Mouse (Mus musculus) forebrain, embryonic 12.5 days (tissue): ENCODE results near the gene Fgfr2. TPM values are rescaled to one million over a fixed set of nuclear protein-coding genes. Genes with fewer than 3 reads are reported as not detected.

ENCODE experiments used
- ATAC-seq: fragments of 200-750 bp; cut with Nextera tagmentation; 2 replicates; pipeline ENCODE4 v1.8.0; 2017; ENCODE audit warnings: moderate TSS enrichment; ENCODE audit not compliant: low FRiP score
- H3K27ac ChIP-seq: fragments of 300-500 bp; sonication (generic); 2 replicates; pipeline ENCODE4 v1.5.1; 2016; ENCODE audit warnings: mild to moderate bottlenecking
- H3K27me3 ChIP-seq: fragments of 300-500 bp; sonication (generic); 2 replicates; pipeline ENCODE4 v1.6.1; 2016; ENCODE audit warnings: mild to moderate bottlenecking
- H3K36me3 ChIP-seq: fragments of 300-500 bp; sonication (generic); replicated peaks from 2 replicates; pipeline ENCODE4 v1.6.1; 2016; ENCODE audit warnings: mild to moderate bottlenecking
- H3K4me1 ChIP-seq: fragments of 300-500 bp; sonication (generic); 2 replicates; pipeline ENCODE4 v1.6.1; 2016
- H3K4me2 ChIP-seq: fragments of 300-500 bp; sonication (generic); 2 replicates; pipeline ENCODE4 v1.6.1; 2016; ENCODE audit warnings: mild to moderate bottlenecking, moderate library complexity
- H3K4me3 ChIP-seq: fragments of 300-500 bp; sonication (generic); replicated peaks from 2 replicates; pipeline ENCODE4 v1.5.1; 2016; ENCODE audit warnings: mild to moderate bottlenecking
- H3K9ac ChIP-seq: fragments of 300-500 bp; sonication (generic); 2 replicates; pipeline ENCODE4 v1.6.1; 2016; ENCODE audit warnings: mild to moderate bottlenecking
- H3K9me3 ChIP-seq: fragments of 300-500 bp; sonication (generic); 2 replicates; pipeline ENCODE4 v1.6.1; 2016
- WGBS: fragments of 180-500 bp; shearing (Covaris S2); methylation state at CpG from one replicate; pipeline ENCODE4 v1.1.7; 2016; 5-methylcytosine and 5-hydroxymethylcytosine counted together
- polyA plus RNA-seq: library from polyadenylated mRNA; unstranded; fragments of >200 nt; fragmentation: Nextera tagmentation; extraction: Ambion mirVana; gene quantifications from 2 replicates; pipeline ENCODE4 v1.2.1, GENCODE M21; 2016

Fgfr2 gene
- polyA plus RNA-seq, 1 experiment from 2014 or later, result 89.6 TPM

DNA sequence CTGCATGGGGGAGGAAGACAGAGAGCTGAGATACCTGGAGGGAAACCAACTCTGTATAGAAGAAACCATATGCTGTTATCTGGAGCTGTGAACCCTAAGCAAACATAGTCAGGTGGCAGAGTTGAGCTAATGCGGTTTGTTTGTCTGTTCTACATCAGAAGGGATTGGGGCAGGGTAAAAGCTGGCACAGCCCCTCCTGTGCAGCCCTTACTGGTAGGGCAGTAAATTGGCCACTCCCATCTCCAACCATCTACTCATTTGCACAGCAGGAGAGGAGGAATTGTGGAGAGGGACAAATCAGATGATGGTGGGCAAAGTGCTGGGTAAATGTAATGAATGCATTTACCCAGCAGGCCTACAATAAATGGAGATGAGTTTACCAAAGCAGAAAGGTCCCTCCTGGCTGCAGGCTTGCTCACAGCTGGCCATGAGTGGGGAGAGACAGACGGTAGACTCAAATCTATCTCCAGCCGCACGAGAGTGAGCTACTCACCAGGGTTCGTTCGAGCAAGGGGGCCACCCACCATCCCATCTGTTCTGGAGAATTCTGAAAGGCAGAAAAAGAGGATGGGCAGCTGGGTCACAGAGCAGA is 1091.1 kb downstream of the Fgfr2 start:
- H3K9ac ChIP-seq, result no peak overlapping the region
- 0 out of 2 replicates have a peak, but pooled peaks cover 3% of the 10 kb centered on the region for H3K27me3 ChIP-seq
- peaks cover 19% of the 10 kb centered on the region; the same call in 1 of the 2 replicates for H3K4me1 ChIP-seq
- no peaks in the 10 kb centered on the region for H3K9me3 ChIP-seq
- H3K27ac ChIP-seq, result no peak overlapping the region
- no peak overlapping the region for H3K4me3 ChIP-seq
- 45% methylated on average over 6 of the region's 6 CpGs for WGBS
- no peak overlapping the region for H3K4me2 ChIP-seq
- no peaks in the 10 kb centered on the region for H3K36me3 ChIP-seq
- ATAC-seq, result no peak

DNA sequence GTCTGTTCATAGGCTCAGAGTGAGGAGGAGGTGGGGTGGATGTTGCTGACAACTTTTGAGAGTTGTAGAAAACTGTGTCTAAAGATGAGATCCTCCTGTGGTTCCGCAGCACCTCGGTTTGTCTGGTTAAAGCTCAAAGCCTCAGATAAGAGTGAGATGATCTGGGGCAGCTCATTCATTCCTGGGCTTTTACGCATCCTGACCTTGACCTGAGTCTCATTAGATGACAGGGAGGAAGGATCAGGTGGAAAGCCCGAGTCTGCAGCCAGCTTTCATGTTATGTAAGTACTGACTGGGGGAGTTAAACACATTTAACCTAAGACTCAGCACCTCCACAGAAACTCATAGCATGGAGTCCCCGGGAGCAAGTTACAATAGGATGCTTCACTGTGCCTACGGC is 1096.5 kb downstream of the Fgfr2 start:
- Histone ChIP-seq H3K27me3 (no peaks in the 10 kb centered on the region; the same call in 1 of the 2 replicates), H3K36me3 (no peaks in the 10 kb centered on the region), H3K9me3 (no peaks in the 10 kb centered on the region), H3K4me2 (no peak overlapping the region), H3K9ac (no peak overlapping the region), H3K4me3 (no peak overlapping the region), H3K4me1 (peaks cover 12% of the 10 kb centered on the region; the same call in 1 of the 2 replicates), H3K27ac (no peak overlapping the region)
- WGBS, result 71% methylated on average over 6 of the region's 6 CpGs
- no peak for ATAC-seq

DNA sequence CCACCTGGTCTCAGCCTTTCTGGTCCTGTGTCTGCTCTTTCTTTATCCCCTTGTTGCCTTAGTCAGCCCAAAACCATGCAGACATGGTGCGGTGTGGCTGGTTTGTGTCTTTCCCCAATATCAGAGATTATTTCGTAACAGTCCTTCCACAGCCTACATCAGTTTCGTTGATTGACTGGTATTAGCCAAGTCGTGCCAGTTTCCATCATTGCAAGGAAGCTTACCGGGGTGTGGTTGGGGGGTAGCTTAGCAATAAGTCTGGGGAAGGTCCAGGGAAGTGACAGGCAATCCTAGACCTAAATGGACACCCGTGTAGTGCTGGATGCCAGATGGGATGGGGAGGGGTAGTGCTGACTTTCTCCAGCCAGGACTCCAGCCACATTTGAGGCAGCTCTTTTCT is 1097.6 kb downstream of the Fgfr2 start:
- Histone ChIP-seq H3K36me3 (no peaks in the 10 kb centered on the region), H3K9me3 (no peaks in the 10 kb centered on the region), H3K4me3 (no peak overlapping the region), H3K27ac (no peak overlapping the region), H3K4me2 (no peak overlapping the region), H3K27me3 (no peaks in the 10 kb centered on the region; the same call in 1 of the 2 replicates), H3K4me1 (0 out of 2 replicates have a peak, but pooled peaks cover 10% of the 10 kb centered on the region), H3K9ac (no peak overlapping the region)
- 73% methylated on average over 6 of the region's 6 CpGs for WGBS
- no peak for ATAC-seq

DNA sequence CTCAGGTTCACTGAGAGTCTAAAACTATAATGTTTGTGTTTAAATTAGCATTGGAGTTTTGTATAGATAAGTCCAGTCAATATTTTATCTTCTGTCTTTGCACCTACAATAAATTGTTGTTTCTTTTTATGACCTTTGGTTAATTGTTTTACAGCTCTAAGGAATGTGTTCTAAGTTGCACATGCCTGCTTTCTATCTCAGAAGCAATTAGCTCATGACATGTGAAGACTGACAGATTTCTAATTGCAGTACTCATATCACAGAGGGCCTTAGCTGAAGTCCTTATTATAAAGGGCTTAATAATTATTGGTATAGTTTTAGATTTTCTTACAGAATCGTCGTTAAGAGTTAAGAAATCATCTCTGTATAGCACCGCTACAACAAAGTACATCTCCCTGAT is 1107.2 kb downstream of the Fgfr2 start:
- H3K9me3 ChIP-seq, result no peaks in the 10 kb centered on the region
- no peak overlapping the region for H3K9ac ChIP-seq
- no peak overlapping the region for H3K4me2 ChIP-seq
- no peaks in the 10 kb centered on the region for H3K36me3 ChIP-seq
- H3K27me3 ChIP-seq, result peaks cover 3% of the 10 kb centered on the region; the same call in 1 of the 2 replicates
- no peak overlapping the region for H3K27ac ChIP-seq
- H3K4me3 ChIP-seq, result no peak overlapping the region
- WGBS, result 53% methylated on average over 3 of the region's 3 CpGs
- peaks cover 20% of the 10 kb centered on the region for H3K4me1 ChIP-seq
- ATAC-seq, result no peak

- no peak for ATAC-seq
- H3K4me2 ChIP-seq, result no peak overlapping the region
- no peaks in the 10 kb centered on the region for H3K9me3 ChIP-seq
- 2% methylated on average over 3 of the region's 3 CpGs for WGBS
- peaks cover 3% of the 10 kb centered on the region; the same call in 1 of the 2 replicates for H3K27me3 ChIP-seq
- no peak overlapping the region for H3K27ac ChIP-seq
- H3K4me3 ChIP-seq, result no peak overlapping the region
- peaks cover 20% of the 10 kb centered on the region for H3K4me1 ChIP-seq
- no peaks in the 10 kb centered on the region for H3K36me3 ChIP-seq
- H3K9ac ChIP-seq, result no peak overlapping the region
Measured at GRCm38 (mm10) chr7:132015193-132015592, 1108.0 kb downstream of the Fgfr2 start.

DNA sequence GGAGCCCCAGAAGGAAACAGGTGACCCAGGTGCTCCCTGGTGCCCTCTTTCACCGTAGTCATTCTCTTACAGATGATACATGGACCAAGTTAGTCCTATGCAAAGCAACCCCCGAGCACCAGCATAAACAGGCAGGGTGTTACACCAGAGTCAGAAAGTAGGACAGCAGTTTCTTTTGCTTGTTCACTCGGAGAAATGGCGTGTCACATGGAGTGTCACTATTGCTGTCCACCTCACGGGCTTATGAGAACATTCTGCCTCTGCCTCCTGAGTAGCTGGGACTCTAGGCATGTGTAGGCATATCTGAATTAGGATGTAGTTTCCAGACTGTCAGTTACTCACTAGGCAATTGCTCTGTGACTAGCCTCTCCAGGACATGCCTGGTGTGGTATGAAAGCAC is 1109.2 kb downstream of the Fgfr2 start:
- Histone ChIP-seq H3K4me3 (no peak overlapping the region), H3K36me3 (no peaks in the 10 kb centered on the region), H3K27ac (peak overlapping the region; percentile 42; the same call in 1 of the 2 replicates), H3K9me3 (no peaks in the 10 kb centered on the region), H3K27me3 (peaks cover 3% of the 10 kb centered on the region; the same call in 1 of the 2 replicates), H3K9ac (no peak overlapping the region), H3K4me2 (no peak overlapping the region), H3K4me1 (peaks cover 20% of the 10 kb centered on the region)
- WGBS, result 79% methylated on average over 5 of the region's 5 CpGs
- ATAC-seq, result no peak

- H3K27ac ChIP-seq, result peak overlapping the region; percentile 60; the same call in 1 of the 2 replicates
- H3K9ac ChIP-seq, result no peak overlapping the region
- H3K27me3 ChIP-seq, result peaks cover 3% of the 10 kb centered on the region; the same call in 1 of the 2 replicates
- H3K36me3 ChIP-seq, result no peaks in the 10 kb centered on the region
- peaks cover 20% of the 10 kb centered on the region for H3K4me1 ChIP-seq
- H3K9me3 ChIP-seq, result no peaks in the 10 kb centered on the region
- no peak overlapping the region for H3K4me3 ChIP-seq
- H3K4me2 ChIP-seq, result no peak overlapping the region
- peak; percentile 36; the same call in 1 of the 2 replicates for ATAC-seq
- WGBS, result 16% methylated on average over 1 of the region's 1 CpGs
Measured at GRCm38 (mm10) chr7:132012969-132013679, 1110.0 kb downstream of the Fgfr2 start.

- H3K27me3 ChIP-seq, result no peaks in the 10 kb centered on the region; the same call in 1 of the 2 replicates
- H3K4me2 ChIP-seq, result no peak overlapping the region
- H3K4me3 ChIP-seq, result no peak overlapping the region
- H3K9ac ChIP-seq, result no peak overlapping the region
- no peak overlapping the region for H3K27ac ChIP-seq
- 88% methylated on average over 7 of the region's 7 CpGs for WGBS
- no peaks in the 10 kb centered on the region for H3K9me3 ChIP-seq
- no peak for ATAC-seq
- peaks cover 20% of the 10 kb centered on the region for H3K4me1 ChIP-seq
- H3K36me3 ChIP-seq, result no peaks in the 10 kb centered on the region
Measured at GRCm38 (mm10) chr7:132009002-132009401, 1114.1 kb downstream of the Fgfr2 start.

DNA sequence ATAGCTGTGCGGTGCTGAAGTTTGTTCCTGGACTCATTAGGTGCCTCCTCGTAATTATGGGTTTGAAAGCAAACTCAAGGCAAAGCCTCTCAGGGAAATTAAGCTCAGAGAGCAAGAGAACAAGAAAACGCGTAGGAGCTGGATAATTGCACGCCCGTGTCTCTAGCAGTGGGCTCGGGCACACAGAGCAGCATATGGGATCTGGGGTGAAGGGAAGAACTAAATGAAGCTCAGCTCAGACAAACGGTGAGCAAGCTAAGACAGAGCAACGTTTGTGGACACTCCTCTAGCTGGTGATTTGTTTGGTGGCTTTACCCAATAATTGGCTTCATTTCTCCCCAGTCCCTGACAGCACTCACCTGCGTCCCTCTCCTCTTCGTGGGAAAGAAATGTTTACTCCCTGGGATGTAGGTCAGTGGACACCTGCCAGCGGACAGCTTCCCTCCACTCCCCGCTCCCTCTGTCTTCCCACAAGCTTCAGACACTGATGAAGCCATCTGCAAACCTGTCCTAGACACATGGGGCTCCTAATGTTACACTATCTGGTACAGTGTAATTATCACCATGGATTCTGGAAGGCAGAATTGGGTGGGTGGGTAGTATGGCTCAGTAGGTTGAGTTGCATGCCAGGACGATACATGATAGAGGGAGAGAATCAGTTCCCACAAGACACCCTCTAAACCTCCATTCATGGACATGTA is 1117.0 kb downstream of the Fgfr2 start:
- H3K4me2 ChIP-seq, result no peak overlapping the region
- no peak overlapping the region for H3K4me3 ChIP-seq
- no peak overlapping the region for H3K27ac ChIP-seq
- 54% methylated on average over 14 of the region's 14 CpGs for WGBS
- H3K9me3 ChIP-seq, result no peaks in the 10 kb centered on the region
- H3K4me1 ChIP-seq, result peaks cover 2% of the 10 kb centered on the region; the same call in 1 of the 2 replicates
- H3K36me3 ChIP-seq, result no peaks in the 10 kb centered on the region
- H3K9ac ChIP-seq, result no peak overlapping the region
- no peak; the same call in 1 of the 2 replicates for ATAC-seq
- H3K27me3 ChIP-seq, result no peaks in the 10 kb centered on the region; the same call in 1 of the 2 replicates

DNA sequence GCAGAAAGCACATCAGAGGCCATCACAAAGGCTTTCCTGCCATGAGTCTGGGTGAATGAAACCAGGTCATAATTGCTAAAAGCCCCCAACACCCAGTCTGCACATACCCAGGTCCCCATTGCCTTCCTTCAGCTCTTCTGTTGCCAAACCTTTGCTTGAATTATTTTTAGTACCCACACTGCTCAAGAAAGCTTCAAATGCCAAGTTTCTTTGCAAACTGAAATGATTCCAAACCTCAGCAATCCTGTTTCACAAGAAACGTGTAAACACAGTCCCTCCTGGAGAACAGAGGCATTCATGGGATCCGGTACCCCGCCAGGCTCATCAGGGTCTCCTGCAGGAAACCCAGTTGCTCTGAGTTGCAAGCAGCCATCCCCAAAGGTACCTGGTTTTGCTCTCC is 1130.3 kb downstream of the Fgfr2 start:
- Histone ChIP-seq H3K9ac (no peak overlapping the region), H3K4me2 (no peak overlapping the region), H3K27ac (no peak overlapping the region), H3K4me3 (no peak overlapping the region), H3K9me3 (no peaks in the 10 kb centered on the region), H3K4me1 (no peaks in the 10 kb centered on the region), H3K27me3 (no peaks in the 10 kb centered on the region), H3K36me3 (no peaks in the 10 kb centered on the region)
- ATAC-seq, result no peak
- WGBS, result 75% methylated on average over 3 of the region's 3 CpGs

GRCm38 (mm10) chr7:131992226-131992625 is 1130.9 kb downstream of the Fgfr2 start:
- Histone ChIP-seq H3K4me2 (no peak overlapping the region), H3K27me3 (no peaks in the 10 kb centered on the region), H3K4me3 (no peak overlapping the region), H3K27ac (no peak overlapping the region), H3K36me3 (no peaks in the 10 kb centered on the region), H3K9me3 (no peaks in the 10 kb centered on the region), H3K4me1 (no peaks in the 10 kb centered on the region), H3K9ac (no peak overlapping the region)
- 52% methylated on average over 1 of the region's 1 CpGs for WGBS
- no peak for ATAC-seq

GRCm38 (mm10) chr7:131989056-131989455 is 1134.1 kb downstream of the Fgfr2 start:
- H3K27me3 ChIP-seq, result no peaks in the 10 kb centered on the region
- WGBS, result 35% methylated on average over 6 of the region's 6 CpGs
- H3K27ac ChIP-seq, result no peak overlapping the region
- no peaks in the 10 kb centered on the region for H3K9me3 ChIP-seq
- H3K4me1 ChIP-seq, result no peaks in the 10 kb centered on the region
- H3K4me2 ChIP-seq, result no peak overlapping the region
- no peak overlapping the region for H3K9ac ChIP-seq
- no peaks in the 10 kb centered on the region for H3K36me3 ChIP-seq
- no peak for ATAC-seq
- no peak overlapping the region for H3K4me3 ChIP-seq
